Mouse (Mus musculus) testis, postnatal 14 days (tissue): ENCODE results near the gene Gtf2f1.

Experiments used
- DNase-seq: peaks from one replicate; pipeline ENCODE4 v3.0.0; 2021; ENCODE audit warnings: low spot score

Gene Gtf2f1

GRCm38 (mm10) chr17:56974708-56975240 lies 36.3 kb downstream of the Gtf2f1 start:
- no peak for DNase-seq

- no peak for DNase-seq
These were observed 37.0 kb downstream of the Gtf2f1 start for GRCm38 (mm10) chr17:56973956-56974707.

GRCm38 (mm10) chr17:56970081-56970480 lies 41.0 kb downstream of the Gtf2f1 start:
- no peak for DNase-seq

- DNase-seq = no peak
These were observed 41.8 kb downstream of the Gtf2f1 start for GRCm38 (mm10) chr17:56969321-56969720.

GRCm38 (mm10) chr17:56963646-56964045 lies 47.4 kb downstream of the Gtf2f1 start:
- DNase-seq = no peak

- no peak for DNase-seq
These were observed 48.3 kb downstream of the Gtf2f1 start for GRCm38 (mm10) chr17:56962642-56963405.

- DNase-seq = no peak
These were observed 49.2 kb downstream of the Gtf2f1 start for GRCm38 (mm10) chr17:56961880-56962279.

GRCm38 (mm10) chr17:56958667-56959066 lies 52.4 kb downstream of the Gtf2f1 start:
- DNase-seq = no peak

GRCm38 (mm10) chr17:56957763-56958429 lies 53.2 kb downstream of the Gtf2f1 start:
- DNase-seq = no peak

GRCm38 (mm10) chr17:56954871-56955270 lies 56.2 kb downstream of the Gtf2f1 start:
- no peak for DNase-seq
